8 mouse cellular contexts compared by ENCODE assay signal in the genomic region with DNA sequence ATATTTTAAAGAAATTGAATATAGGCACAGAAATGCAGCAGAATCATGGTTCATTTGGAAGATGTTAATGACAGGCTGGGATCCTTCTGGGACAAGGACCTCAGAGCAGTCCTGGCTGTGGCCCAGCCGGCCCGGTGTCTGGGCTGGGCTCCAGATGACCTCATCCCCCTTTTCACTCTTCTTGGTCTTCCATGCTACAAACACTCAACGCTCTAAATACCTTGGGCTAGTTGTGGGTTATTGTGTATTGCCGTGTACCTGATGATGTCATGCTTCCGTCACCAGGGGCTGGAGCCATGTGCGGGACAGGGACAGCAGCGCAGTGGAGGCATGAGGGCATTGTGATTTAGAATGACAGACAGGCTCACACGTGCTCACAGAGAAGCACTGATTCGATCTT. TPM values are rescaled to one million over a fixed set of nuclear protein-coding genes. Genes with fewer than 3 reads are reported as not detected.
DNase-seq lines count a peak whose midpoint lies in the region; ATAC-seq lines count a peak whose summit lies in the region.

No protein-coding gene starts in this region.

- no peaks in the 10 kb centered on the region for H3K4me1 ChIP-seq in midbrain, embryonic 13.5 days (replicated peaks)
- no peaks in the 10 kb centered on the region for H3K4me1 ChIP-seq in midbrain, embryonic 14.5 days (ENCODE audit: control insufficient read depth, insufficient read depth, low read length)

- H3K27ac ChIP-seq in midbrain, embryonic 13.5 days, result no peak overlapping the region
- no peak overlapping the region for H3K27ac ChIP-seq in midbrain, embryonic 14.5 days (replicated peaks; ENCODE audit: low read depth, low read length)

- DNase-seq in adrenal gland, adult (ENCODE audit: inconsistent age in 2 of 2, low spot score in 1 of 2), result peak; percentile 89 to 94
- no peak for DNase-seq in adrenal gland, postnatal 4 days (ENCODE audit: low spot score in 2 of 2)
- no peak for DNase-seq in midbrain, embryonic 14.5 days
- DNase-seq in heart, adult 9 months (ENCODE audit: low spot score in 2 of 2), result peak; percentile 53 to 79
- peak; percentile 34 to 62 for DNase-seq in lung, postnatal 4 days
- DNase-seq in right cerebral cortex, adult 18-20 months, result no peak
- DNase-seq in natural killer cell, adult 2 months (ENCODE audit: low spot score in 2 of 2), result no peak

- no peaks in the 10 kb centered on the region for H3K9me3 ChIP-seq in midbrain, embryonic 13.5 days
- H3K9me3 ChIP-seq in midbrain, embryonic 14.5 days (ENCODE audit: control insufficient read depth, low read length), result no peaks in the 10 kb centered on the region

- H3K4me3 ChIP-seq in midbrain, embryonic 13.5 days (replicated peaks), result no peak overlapping the region
- no peak overlapping the region for H3K4me3 ChIP-seq in midbrain, embryonic 14.5 days (replicated peaks; ENCODE audit: low read depth, low read length)

- H3K36me3 ChIP-seq in midbrain, embryonic 13.5 days, result peaks cover 86% of the 10 kb centered on the region
- peaks cover 93% of the 10 kb centered on the region for H3K36me3 ChIP-seq in midbrain, embryonic 14.5 days (ENCODE audit: control insufficient read depth, insufficient read depth, low read length)

- ATAC-seq in midbrain, embryonic 13.5 days, result peak; percentile 62; the same call in 1 of the 2 replicates
- ATAC-seq in midbrain, embryonic 14.5 days (ENCODE audit: low FRiP score, low TSS enrichment), result no peak

- 83% methylated on average over 9 of the region's 9 CpGs for WGBS in midbrain, embryonic 13.5 days
- 85% methylated on average over 9 of the region's 9 CpGs for WGBS in midbrain, embryonic 14.5 days

- H3K4me2 ChIP-seq in midbrain, embryonic 13.5 days (replicated peaks), result no peak overlapping the region
- no peak overlapping the region for H3K4me2 ChIP-seq in midbrain, embryonic 14.5 days (ENCODE audit: low read length)

- H3K27me3 ChIP-seq in midbrain, embryonic 13.5 days, result no peaks in the 10 kb centered on the region
- H3K27me3 ChIP-seq in midbrain, embryonic 14.5 days (ENCODE audit: control insufficient read depth, insufficient read depth, low read length), result no peaks in the 10 kb centered on the region

- no peak overlapping the region for H3K9ac ChIP-seq in midbrain, embryonic 13.5 days (replicated peaks)
- H3K9ac ChIP-seq in midbrain, embryonic 14.5 days (replicated peaks; ENCODE audit: low read length), result no peak overlapping the region

RNA-seq across cellular contexts. Expression of gene Smarcc1, which starts 47.1 kb away (rescaled TPM):
- 100 to 1,000 TPM in 1 of 2 experiments, 10 to 100 TPM in 1; 90.4 to 100 TPM for total RNA-seq in adrenal gland, postnatal 4 days (2021)
- 153 and 167 TPM in 2 replicates for polyA plus RNA-seq in midbrain, embryonic 13.5 days (2015; fragmentation: Nextera tagmentation; extraction: Ambion mirVana)
- polyA plus RNA-seq in midbrain, embryonic 14.5 days (2014; fragmentation: Nextera tagmentation; extraction: Ambion mirVana), result 93.2 and 139 TPM in 2 replicates

RNA-seq across cellular contexts. Expression of gene Dhx30, which starts 47.3 kb away (rescaled TPM):
- 100 to 1,000 TPM; 102 to 111 TPM for total RNA-seq in adrenal gland, postnatal 4 days (2021)
- 221 and 223 TPM in 2 replicates for polyA plus RNA-seq in midbrain, embryonic 13.5 days (2015; fragmentation: Nextera tagmentation; extraction: Ambion mirVana)
- 188 and 191 TPM in 2 replicates for polyA plus RNA-seq in midbrain, embryonic 14.5 days (2014; fragmentation: Nextera tagmentation; extraction: Ambion mirVana)

Comparison
In these comparisons a context has a peak if more than half of its experiments do, and no peak if none do; other contexts are left out.
1. DNase-seq: peak in adrenal gland, adult (2 of 2), heart, adult 9 months (2 of 2) and lung, postnatal 4 days (2 of 2); none in adrenal gland, postnatal 4 days (0 of 2), midbrain, embryonic 14.5 days (single experiment), right cerebral cortex, adult 18-20 months (single experiment) and natural killer cell, adult 2 months (0 of 2).